Mouse (Mus musculus): ENCODE measurements around the gene Tmcc3. TPM values are rescaled to one million over a fixed set of nuclear protein-coding genes. Genes with fewer than 3 reads are reported as not detected.
A peak's percentile ranks its signal among the peaks of the same experiment; 100 is the strongest.

Tmcc3 gene
- total RNA-seq, 2 experiments from 2014 or later: 16.3 to 21.6 TPM

GRCm38 (mm10) chr10:94480380-94481101, 168.8 kb downstream of the Tmcc3 start:
- TF ChIP-seq CTCF (IDR thresholded peaks at IDR 0.05): no peak
- Histone ChIP-seq H3K27ac (peak overlapping the region; percentile 88), H3K4me3 (peak overlapping the region; percentile 65)
- intact Hi-C loops (cut with DNase I): no loop called here
- peak; percentile 79 for DNase-seq

- intact Hi-C loops (cut with DNase I): no loop called here
- peak overlapping the region; percentile 88 for H3K27ac ChIP-seq
- DNase-seq: no peak
- H3K4me3 ChIP-seq: no peak overlapping the region
- no peak for TF ChIP-seq CTCF (IDR thresholded peaks at IDR 0.05)
These were observed 169.9 kb downstream of the Tmcc3 start for GRCm38 (mm10) chr10:94481613-94482012.

DNA sequence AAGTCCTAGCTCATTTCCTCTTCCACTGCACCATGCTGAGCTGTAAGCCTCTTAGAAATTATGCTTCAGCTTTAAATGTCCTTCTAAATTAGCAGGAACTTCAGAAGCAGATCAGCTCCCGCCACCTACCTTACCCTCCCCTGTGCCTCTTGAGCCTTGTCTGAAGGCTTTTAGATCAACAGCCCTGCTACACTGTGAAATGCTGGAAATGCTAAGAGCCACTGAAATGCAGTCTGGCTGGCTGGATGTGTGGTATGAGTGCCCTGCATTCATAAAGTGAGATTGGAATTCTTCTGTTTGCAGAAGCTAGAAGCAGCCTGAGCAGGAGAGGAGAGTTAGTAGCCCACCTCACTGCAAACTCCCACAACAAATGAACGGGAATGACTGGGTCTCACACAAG, 174.4 kb downstream of the Tmcc3 start:
- H3K4me3 ChIP-seq: no peak overlapping the region
- intact Hi-C loops (cut with DNase I): no loop called here

DNA sequence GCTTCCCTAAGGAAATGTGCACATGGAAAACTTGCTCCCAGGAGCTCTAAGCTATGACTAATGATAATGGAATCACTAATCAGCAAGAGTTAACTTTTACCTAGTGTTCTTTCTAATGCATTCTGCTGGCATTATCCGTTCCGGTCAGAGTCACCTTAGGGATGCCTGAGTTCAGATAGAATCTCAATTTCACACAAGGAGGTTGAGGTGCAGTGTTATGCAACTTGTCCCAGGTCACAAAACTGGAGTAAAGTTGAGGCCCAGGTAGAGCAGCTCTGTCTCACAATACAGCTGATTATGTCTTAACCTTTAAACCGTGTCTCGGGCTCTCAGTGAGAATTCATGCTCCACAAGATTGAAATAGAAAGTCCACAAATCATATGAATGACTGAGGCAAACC, 177.8 kb downstream of the Tmcc3 start:
- no peak for DNase-seq
- Histone ChIP-seq H3K27ac (no peak overlapping the region), H3K4me3 (no peak overlapping the region)
- TF ChIP-seq CTCF (IDR thresholded peaks at IDR 0.05): no peak
- intact Hi-C loops (cut with DNase I): loop anchor here (2.0 kb wide), 1 partner anchor 25 kb away; no protein-coding TSS in a partner anchor

More for the DNA sequence above, 174.4 kb downstream of the Tmcc3 start:
- peak overlapping the region; percentile 61 for H3K27ac ChIP-seq
- no peak for DNase-seq
- no peak for TF ChIP-seq CTCF (IDR thresholded peaks at IDR 0.05)

GRCm38 (mm10) chr10:94491006-94491405, 179.3 kb downstream of the Tmcc3 start:
- intact Hi-C loops (cut with DNase I): no loop called here
- TF ChIP-seq CTCF (IDR thresholded peaks at IDR 0.05): no peak
- H3K27ac ChIP-seq: no peak overlapping the region
- DNase-seq: no peak
- no peak overlapping the region for H3K4me3 ChIP-seq

- Histone ChIP-seq H3K27ac (peak overlapping the region; percentile 51), H3K4me3 (no peak overlapping the region)
- intact Hi-C loops (cut with DNase I): no loop called here
- peak; percentile 67 for DNase-seq
- TF ChIP-seq CTCF (IDR thresholded peaks at IDR 0.05): no peak
These were observed 182.7 kb downstream of the Tmcc3 start for GRCm38 (mm10) chr10:94494403-94494846.

DNA sequence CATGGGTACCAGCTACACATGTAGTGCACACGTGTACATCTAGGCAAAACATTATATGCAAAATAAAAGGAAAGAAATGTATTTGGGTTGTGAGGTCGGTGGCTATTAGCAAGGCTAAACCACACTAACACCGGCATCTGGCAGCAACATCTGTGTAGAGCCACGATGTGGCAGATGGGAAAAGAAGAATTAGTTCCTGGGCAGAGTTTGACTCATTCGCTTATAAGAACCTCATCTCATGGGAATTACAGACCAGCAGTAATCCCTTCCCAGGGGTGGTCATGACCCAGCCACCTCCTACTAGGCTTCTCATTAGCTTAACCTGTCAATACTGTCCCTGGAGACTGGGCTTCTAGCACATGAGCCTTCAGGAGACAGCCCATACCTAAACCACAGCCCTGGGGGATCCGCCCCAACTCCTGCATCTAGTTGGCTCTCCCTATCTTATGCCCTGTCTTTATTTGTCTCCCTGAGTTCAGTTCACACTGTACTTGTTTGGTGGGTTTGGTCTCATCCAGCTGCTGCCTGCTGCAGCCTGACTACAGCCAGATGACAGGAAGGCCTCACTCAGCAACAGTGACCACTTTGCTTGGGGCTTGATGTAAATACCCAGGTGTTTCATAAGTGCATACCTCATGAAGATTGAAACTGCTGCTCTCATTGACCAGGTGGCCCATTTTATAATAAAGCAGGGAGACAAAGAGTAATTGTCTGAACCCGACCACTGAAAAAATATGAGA, 183.9 kb downstream of the Tmcc3 start:
- H3K4me3 ChIP-seq: no peak overlapping the region
- H3K27ac ChIP-seq: peak overlapping the region; percentile 58; the same call in 1 of the 2 replicates
- no peak for TF ChIP-seq CTCF (IDR thresholded peaks at IDR 0.05)
- DNase-seq: no peak
- intact Hi-C loops (cut with DNase I): no loop called here

GRCm38 (mm10) chr10:94496826-94497440, 185.2 kb downstream of the Tmcc3 start:
- no peak for TF ChIP-seq CTCF (IDR thresholded peaks at IDR 0.05)
- no peak for DNase-seq
- intact Hi-C loops (cut with DNase I): no loop called here
- Histone ChIP-seq H3K27ac (peak overlapping the region; percentile 58), H3K4me3 (no peak overlapping the region)

GRCm38 (mm10) chr10:94500210-94500876, 188.6 kb downstream of the Tmcc3 start:
- Histone ChIP-seq H3K27ac (no peak overlapping the region), H3K4me3 (no peak overlapping the region)
- intact Hi-C loops (cut with DNase I): no loop called here
- no peak for TF ChIP-seq CTCF (IDR thresholded peaks at IDR 0.05)
- DNase-seq: no peak

DNA sequence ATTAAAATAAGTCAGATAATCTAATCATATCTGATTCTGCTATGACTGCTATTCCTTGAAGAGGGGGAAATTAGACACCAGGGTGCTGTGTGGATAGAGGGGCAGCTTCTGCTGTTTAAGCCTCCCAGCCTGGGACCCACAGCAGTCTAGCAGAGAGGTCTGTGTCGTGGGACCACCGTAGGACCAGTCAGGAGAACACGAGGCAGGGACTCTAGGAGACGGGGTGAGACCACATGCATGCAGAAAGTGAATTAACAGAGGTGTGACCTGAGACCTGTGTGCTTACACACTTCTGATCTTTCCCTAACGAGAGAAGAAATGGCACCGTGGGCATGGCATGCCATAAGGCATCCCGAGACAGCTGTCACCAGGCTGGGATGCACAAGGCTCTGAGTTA, 189.1 kb downstream of the Tmcc3 start:
- Histone ChIP-seq H3K27ac (no peak overlapping the region), H3K4me3 (no peak overlapping the region)
- TF ChIP-seq CTCF (IDR thresholded peaks at IDR 0.05): no peak
- intact Hi-C loops (cut with DNase I): no loop called here
- DNase-seq: no peak

- Histone ChIP-seq H3K27ac (no peak overlapping the region), H3K4me3 (no peak overlapping the region)
- no peak for DNase-seq
- TF ChIP-seq CTCF (IDR thresholded peaks at IDR 0.05): no peak
- intact Hi-C loops (cut with DNase I): no loop called here
These were observed 190.0 kb downstream of the Tmcc3 start for GRCm38 (mm10) chr10:94501796-94502195.

- peak overlapping the region; percentile 36 for H3K4me3 ChIP-seq
- DNase-seq: no peak
- intact Hi-C loops (cut with DNase I): no loop called here
- peak overlapping the region; percentile 66 for H3K27ac ChIP-seq
- no peak for TF ChIP-seq CTCF (IDR thresholded peaks at IDR 0.05)
These were observed 193.6 kb downstream of the Tmcc3 start for GRCm38 (mm10) chr10:94505248-94505772.
